Comparison of ENCODE assay signal across 24 mouse cellular contexts in the genomic region with DNA sequence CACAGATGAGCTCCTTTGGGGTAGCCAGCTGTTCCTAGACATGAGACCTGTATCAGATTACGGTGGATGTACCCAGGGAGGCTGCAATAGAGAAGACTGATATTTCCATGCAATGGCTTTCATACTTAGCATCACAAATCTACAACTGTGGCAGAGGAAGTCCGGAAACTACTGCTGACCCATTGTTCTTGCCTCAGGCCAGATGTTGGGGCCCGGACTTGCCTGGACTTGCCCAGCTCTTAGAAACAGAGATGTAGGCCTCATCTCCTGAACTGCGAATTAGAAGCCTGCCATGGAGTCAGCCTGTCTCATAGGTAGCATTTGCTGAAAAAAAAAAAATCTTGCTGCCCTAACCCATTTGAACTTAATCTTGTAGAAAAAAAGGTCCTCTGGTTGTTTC.
"Had no signal": no experiment of that assay in that cellular context is flagged by ENCODE, and none has a peak within 500 bp of the region (broad histone marks: within the 10 kb centered on the region; RNA-seq: fewer than 3 reads in every experiment).

No protein-coding gene starts in this region.

- H3K9ac ChIP-seq: heart, embryonic 12.5 days; hindbrain, embryonic 12.5 days; hindbrain, embryonic 14.5 days; intestine, embryonic 15.5 days; limb, embryonic 13.5 days; limb, embryonic 15.5 days; liver, embryonic 12.5 days; liver, embryonic 14.5 days had no signal

- DNase-seq: gastrocnemius, postnatal 25 days; heart, adult 18-20 months; heart, postnatal 10 days; heart, postnatal 4 days; kidney, adult 11 months; kidney, adult 8-10 months; kidney, postnatal 14 days; kidney, postnatal 36 days; layer of hippocampus, adult 9-11 months; layer of hippocampus, postnatal 36 days; left cerebral cortex, postnatal 4 days had no signal

- H3K27ac ChIP-seq: heart, embryonic 10.5 days; hindbrain, embryonic 10.5 days; hindbrain, embryonic 12.5 days; hindbrain, embryonic 14.5 days; intestine, embryonic 15.5 days; kidney, postnatal 0 days; limb, embryonic 13.5 days; limb, embryonic 15.5 days; liver, embryonic 12.5 days; liver, embryonic 14.5 days had no signal

- ATAC-seq: hindbrain, embryonic 16.5 days; inflammation-experienced regulatory T-cells, adult 6 months; intestine, embryonic 15.5 days; liver, embryonic 12.5 days had no signal

- H3K36me3 ChIP-seq: heart, embryonic 10.5 days; heart, embryonic 12.5 days; hindbrain, embryonic 10.5 days; hindbrain, embryonic 12.5 days; intestine, embryonic 15.5 days; limb, embryonic 13.5 days; limb, embryonic 15.5 days; liver, embryonic 12.5 days had no signal

- H3K9me3 ChIP-seq: heart, embryonic 10.5 days; heart, embryonic 12.5 days; hindbrain, embryonic 10.5 days; hindbrain, embryonic 12.5 days; intestine, embryonic 15.5 days; limb, embryonic 13.5 days; limb, embryonic 15.5 days; liver, embryonic 12.5 days had no signal

- H3K27me3 ChIP-seq: heart, embryonic 12.5 days; hindbrain, embryonic 12.5 days; intestine, embryonic 15.5 days; limb, embryonic 13.5 days; limb, embryonic 15.5 days; liver, embryonic 12.5 days had no signal

- H3K4me3 ChIP-seq: heart, embryonic 10.5 days; heart, embryonic 12.5 days; hindbrain, embryonic 10.5 days; hindbrain, embryonic 12.5 days; intestine, embryonic 15.5 days; limb, embryonic 13.5 days; limb, embryonic 15.5 days; liver, embryonic 12.5 days had no signal

- H3K4me2 ChIP-seq: heart, embryonic 12.5 days; hindbrain, embryonic 12.5 days; hindbrain, embryonic 14.5 days; intestine, embryonic 15.5 days; limb, embryonic 13.5 days; limb, embryonic 15.5 days; liver, embryonic 12.5 days had no signal

- H3K4me1 ChIP-seq: heart, embryonic 10.5 days; heart, embryonic 12.5 days; hindbrain, embryonic 12.5 days; intestine, embryonic 15.5 days; limb, embryonic 13.5 days; limb, embryonic 15.5 days; liver, embryonic 12.5 days had no signal
